Mouse (Mus musculus) left cerebral cortex, postnatal 10 days (tissue): Measurements from ENCODE around the gene Tent4a. TPM values are rescaled to one million over a fixed set of nuclear protein-coding genes. Genes with fewer than 3 reads are reported as not detected.
A peak's percentile ranks its signal among the peaks of the same experiment; 100 is the strongest.

Experiments used
- DNase-seq, 2 experiments: peaks; one replicate each; pipeline ENCODE4 v3.0.0; 2021 to 2022; ENCODE audit warnings: low spot score in 2 of 2, mixed read lengths in 1 of 2; ENCODE audit errors: extremely low spot score in 1 of 2
- intact Hi-C: fragments of 180-260 bp; cut with DNase I; formaldehyde crosslinking; loops from one replicate; pipeline ENCODE4 v1.15.1; 2025
- total RNA-seq, 2 experiments: library from RNA; stranded (reverse); gene quantifications; 2 replicates each; pipeline ENCODE4 v1.2.3; 2021

Gene Tent4a
- total RNA-seq, 2 experiments from 2014 or later: 34.3 to 40.3 TPM

DNA sequence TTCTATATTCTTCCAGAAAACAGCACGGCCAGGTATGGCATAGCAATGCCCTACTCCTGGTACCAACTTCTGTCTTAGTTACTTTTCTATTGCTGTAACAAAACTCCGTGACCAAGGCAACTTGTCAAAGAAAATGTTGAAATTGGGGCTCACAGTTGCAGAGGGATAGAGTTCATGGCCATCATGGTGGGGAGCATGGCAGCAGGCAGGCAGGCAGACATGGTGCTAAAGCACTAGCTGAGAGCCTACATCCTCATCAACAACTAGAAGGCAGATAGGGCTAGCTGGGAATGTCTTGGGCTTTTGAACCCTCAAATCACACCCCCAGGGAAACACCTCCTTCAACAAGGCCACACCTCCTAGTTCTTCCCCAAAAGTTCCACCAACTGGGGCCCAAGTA, 16.4 kb upstream of the Tent4a start:
- no peak for DNase-seq
- intact Hi-C loops: loop anchor here (5.0 kb wide), 2 partner anchors 61 to 106 kb away; partner anchors contain the start of gene Srd5a1

DNA sequence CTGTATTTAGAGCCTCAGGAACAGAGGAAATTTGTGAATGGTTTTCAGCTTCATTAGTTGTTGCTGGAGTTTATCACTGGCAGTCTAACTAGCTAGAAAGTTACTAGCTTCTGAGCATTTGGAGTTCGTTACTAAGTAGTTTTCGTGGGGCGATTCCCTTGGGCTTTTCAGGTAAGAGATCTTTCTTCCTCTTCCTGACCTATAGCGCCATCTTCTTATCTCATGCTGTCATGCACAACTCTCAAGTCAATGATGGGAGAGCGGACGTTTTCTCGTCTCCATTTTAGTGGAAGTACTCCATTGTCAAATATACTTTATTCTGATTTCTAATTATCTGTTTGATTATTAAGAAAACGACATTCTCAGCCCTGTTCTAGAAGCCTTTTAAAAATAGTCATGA, 15.6 kb upstream of the Tent4a start:
- intact Hi-C loops: loop anchor here (5.0 kb wide), 2 partner anchors 62 to 107 kb away; partner anchors contain the start of gene Srd5a1
- DNase-seq: no peak

DNA sequence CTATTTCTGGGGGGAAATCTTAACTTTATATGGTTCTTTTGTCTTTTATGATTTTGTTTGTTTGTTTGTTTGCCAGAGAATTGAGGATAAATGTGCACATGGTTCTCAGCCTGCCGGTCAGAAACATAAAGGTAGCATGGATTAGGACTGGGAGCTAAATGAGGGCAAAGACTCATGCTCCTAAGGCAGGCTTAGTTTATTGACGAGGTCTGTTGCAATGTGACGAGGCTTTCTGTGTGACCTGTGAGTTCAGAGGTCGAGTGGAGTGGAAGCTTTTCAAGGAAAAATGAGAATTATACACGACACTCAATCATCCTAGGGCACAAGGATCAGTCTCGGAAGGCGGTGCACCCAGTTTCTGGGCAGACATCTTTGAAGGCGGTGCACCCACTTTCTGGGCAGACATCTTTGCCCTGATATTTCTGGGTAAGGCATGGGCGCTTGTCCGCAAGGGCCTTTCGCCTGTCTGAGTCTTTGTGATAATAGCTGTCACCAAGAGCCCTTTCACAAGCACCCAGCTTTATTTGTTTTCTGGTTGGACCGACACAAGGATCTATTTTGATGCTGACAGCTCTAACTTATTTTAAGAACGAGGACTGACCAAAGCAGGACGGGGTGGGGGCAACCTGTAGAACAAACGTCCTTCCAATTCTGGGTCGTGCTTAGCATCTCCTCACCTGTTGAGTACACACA, 13.2 kb upstream of the Tent4a start:
- DNase-seq: no peak
- intact Hi-C loops: no loop called here

DNA sequence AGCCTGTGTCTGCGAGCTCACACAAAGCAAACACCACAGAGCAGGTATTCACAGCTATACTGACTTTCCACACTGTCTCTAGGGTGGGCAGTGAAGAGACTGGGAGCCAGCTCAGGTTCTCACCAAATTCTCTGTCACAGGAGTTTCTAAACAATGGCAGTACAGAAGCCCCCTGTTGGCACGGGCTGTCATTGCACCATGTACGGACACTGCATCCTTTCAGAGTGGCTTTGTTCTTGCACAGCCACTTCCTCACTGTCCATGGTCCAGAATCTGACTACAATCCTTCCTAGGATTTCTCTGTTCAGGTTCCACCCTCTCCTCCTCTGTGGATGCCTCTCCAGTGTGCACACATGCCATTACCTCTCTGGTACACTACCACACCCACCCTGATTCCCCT, 10.6 kb upstream of the Tent4a start:
- peak in 1 of 2 experiments; percentile 40 for DNase-seq
- intact Hi-C loops: no loop called here

DNA sequence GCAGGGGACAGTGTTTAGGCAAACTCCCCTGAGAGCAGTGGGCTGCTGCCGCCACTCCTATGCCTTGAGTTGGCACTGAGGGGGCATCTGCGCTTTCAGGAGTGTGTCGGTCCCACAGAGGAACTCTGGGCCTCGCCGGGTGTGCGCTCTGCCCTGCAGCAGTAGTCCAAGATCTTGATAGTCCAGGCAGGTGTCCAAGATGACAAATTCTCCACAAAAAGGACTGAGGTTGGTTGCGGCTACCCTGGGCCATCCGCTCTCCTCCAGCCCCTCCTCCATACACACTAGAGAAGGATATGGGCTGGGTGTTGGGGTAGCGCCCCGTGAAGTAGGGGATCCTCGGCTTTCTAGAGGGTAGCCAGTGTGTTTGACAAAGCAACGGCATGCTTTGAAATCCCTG, 9.2 kb upstream of the Tent4a start:
- DNase-seq: peak in 1 of 2 experiments; percentile 20
- intact Hi-C loops: no loop called here

DNA sequence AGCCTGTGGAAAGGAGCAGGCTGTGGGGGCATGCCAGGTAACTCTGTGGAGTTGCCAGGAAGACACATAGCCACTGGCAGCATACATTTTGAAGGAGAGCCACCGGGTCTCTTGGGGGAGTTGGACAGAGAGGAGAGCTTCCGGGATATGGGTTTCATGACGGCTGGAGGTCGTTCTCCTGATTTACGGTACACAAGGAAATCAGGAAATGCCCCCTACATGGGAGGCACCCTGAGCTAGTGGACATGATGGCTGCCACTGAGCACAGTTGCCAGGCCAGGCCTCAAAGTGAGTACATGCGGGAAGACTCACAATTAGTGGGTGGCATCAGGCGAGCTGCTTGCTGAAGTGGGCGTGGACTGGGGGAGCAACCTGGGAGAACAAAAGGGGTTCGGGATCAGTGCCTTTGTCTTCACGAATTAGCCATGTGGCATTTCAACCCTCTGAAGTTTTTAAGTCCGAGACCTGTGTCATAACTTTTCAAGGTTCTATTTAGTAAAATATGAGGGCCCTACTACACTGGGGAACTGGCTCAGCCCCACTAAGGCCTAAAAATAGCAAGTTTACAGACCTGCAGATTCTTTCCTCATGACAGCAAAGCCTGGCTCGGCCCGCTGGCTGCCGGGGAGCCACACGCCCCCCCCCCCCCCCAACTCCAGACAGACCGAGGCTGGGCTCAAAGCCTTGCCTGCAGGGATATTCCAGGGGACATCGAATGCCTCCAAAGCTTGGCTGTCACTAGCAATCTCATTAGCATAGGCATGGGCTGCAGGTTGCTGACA, 8.3 kb upstream of the Tent4a start:
- DNase-seq: no peak
- intact Hi-C loops: no loop called here

DNA sequence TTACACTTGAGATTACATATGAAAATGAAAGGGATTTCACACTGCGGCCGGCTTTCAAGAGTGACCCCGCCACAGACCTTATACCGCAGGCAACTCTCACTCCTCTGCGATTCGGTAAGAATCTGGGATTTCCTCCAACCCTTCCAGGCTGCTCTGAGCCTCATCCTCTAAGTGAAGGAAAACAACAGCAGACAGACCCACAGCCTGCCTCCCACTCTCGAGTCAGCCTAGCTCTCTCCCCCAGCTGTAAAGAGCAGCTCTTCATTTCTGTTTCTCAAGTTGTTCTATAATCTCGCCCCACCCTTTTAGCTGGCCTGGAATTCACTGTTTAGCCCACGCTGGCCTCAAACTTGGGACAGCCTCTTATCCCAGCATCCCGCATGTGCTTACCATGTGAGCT, 7.4 kb upstream of the Tent4a start:
- intact Hi-C loops: no loop called here
- DNase-seq: peak in 1 of 2 experiments; percentile 31

DNA sequence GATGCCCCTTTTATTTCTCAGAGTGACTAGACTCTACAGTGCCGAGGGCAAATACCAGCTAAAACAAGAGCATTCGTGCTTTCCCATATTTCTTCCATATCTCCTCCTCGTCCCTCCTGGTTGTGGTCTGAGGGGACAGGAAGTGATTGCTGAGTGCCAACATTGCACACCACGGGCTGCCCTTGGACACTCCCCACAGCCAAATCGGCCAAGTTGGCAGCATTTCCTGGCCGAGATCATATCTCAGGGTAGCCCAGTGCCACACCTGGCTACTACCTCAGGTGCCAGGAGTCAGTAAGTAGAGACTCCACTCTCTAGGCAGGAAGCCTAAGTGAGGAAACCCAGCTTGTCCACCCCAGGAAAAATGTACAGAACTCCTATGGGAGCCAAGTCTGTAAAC, 6.8 kb upstream of the Tent4a start:
- DNase-seq: peak in 1 of 2 experiments; percentile 36
- intact Hi-C loops: no loop called here

DNA sequence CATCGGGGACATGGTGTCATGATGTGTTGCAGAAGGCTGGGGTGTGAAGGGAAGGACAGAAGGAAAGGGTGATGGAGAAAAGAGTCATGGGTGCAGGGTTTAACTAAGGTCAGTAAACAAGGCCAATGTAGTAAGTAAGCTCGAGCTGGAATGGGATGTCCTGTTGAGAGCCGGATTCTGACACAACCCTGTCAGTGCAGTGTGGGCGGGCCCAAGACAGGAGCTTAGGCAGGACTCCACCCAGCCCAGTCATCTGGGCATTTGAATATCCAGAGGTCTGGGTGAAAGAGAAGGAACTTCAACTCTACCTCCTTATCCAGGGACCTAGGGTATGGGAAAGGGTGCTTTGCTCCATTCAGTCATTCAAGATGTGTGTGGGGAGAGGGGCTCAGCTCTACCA, 3.9 kb upstream of the Tent4a start:
- peak in 1 of 2 experiments; percentile 64 for DNase-seq
- intact Hi-C loops: no loop called here

DNA sequence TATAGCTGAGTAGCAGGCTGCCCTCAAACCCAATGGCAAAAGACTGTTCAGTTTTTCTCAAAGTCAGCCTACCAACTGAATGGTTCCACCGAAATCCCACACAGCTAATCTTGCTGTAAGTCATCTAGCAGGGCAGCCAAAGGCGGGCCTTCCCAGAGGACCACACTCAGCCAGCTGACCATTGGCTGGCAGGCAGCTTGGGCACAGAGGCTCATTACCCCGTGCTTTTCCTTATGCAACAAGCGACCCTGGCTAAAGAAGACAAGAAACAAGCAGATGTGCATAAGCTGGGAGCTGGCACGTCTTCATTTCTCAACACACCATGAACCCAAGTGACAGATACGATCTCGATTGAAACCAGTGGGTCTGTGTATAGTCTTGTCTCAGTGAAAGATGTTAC, 2.9 kb upstream of the Tent4a start:
- DNase-seq: peak in 1 of 2 experiments; percentile 26
- intact Hi-C loops: no loop called here

DNA sequence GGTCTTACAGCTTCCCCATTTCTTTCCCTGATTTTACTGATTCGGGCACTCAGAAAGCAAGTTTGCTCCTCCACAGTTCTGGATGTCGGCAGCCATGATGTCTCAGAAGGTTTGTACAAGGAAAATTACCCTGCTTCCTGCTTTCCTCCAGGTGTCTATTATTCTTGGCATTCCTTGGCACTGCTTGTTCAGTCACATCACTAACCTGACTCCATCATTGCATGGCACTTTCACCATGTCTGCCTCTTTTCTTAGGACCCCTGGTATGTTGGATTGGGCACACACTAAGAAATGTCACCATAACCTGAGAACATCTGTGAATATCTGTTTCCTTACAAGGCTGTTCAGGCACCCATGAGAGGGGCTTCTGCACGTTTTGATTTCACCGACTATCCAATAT, 1.6 kb upstream of the Tent4a start:
- intact Hi-C loops: no loop called here
- no peak for DNase-seq

DNA sequence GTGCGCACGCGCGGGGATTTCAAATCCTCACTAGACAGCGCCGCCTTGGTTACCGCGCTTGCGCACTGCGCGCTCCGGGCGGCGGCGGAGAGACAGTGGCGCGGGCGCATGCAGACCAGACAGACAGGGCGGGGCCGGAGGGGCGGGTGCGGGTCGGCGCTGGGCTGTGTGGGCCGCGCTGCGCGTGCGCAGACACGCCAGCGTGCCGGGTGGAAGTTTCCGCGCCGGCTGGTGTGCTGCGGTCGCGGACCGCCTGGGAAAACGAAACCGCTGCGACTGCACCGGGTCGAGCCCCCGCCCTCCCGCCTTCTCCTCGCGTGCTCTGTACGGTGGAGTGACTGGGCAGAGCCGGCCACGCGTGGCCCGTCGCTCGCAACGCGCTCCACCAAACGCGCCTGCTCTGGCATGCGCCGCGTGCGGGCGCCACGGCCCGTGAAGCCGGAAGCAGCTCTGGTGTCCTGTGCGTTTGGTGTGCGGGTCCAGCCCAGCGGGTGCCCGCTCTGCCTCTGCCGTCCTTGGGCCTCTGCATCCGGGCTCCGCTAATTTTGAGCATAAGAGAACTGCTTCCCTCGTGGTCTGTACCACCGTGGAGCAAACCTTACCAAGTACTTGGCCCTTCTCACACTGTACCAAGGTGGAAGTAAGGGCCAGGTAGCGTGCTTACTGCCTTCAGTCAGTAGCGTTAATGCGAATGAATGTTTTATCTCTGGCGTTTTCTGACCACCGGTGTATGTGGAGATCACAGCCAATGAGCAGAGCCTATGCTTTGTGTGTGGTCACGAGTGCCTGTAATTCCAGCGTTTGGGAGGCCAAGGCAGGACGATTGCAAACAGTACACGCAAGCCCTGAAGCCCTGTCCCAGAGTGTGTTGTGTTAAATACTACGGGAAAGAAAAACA, 486 bp upstream of the Tent4a start:
- intact Hi-C loops: no loop called here

DNA sequence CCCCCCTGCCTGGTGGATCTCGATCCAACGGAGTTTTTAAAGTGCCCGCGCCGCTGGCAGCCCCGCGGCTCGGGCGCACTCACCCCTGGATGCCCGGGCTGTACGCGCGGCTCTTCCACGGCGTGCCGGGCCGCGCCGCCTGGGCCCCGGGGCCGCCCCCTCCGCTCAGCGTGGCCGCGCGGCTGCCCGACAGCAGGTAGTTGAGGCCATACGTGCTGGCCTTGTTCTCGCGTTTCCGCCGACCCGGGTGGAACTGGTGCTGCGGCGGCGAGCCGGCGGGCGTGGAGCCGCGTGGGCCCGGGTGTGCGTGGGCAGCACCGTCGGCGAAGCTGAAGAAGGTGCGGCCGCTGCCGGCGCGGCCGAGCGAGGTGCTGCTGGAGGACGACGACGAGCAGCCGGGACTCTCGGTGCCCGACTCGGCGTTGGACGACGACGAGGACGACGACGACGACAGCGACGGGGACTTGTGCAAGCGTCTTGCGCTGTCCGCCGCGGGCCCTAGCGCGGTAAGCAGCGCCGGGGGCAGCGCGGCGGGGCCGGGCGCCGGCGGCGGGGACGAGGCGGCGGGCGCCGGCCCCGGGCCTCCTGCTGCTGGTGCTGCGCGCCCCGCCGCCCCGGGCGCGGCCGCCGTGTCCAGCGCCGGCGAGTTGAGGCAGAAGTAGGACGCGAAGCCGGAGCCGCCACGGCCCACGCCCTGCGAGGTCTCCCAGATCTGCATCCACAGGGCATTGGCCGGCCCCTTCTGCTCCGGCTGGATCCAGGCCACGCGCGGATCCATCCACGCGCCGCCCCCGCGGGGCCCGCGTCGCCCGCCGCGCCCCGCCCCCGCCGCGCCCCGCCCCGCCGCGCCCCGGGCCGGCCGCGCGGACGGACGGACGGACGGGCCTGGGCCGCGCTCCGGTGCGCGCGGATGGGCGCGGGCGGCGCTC, 748 bp downstream of the Tent4a start, which contains the start of gene Nsun2:
TSS of gene Nsun2 (plus strand) at position 342 of the 929 bp plus-strand sequence.
- intact Hi-C loops: no loop called here

More for the DNA sequence above, 486 bp upstream of the Tent4a start:
- peak; percentile 97 to 99 for DNase-seq

DNA sequence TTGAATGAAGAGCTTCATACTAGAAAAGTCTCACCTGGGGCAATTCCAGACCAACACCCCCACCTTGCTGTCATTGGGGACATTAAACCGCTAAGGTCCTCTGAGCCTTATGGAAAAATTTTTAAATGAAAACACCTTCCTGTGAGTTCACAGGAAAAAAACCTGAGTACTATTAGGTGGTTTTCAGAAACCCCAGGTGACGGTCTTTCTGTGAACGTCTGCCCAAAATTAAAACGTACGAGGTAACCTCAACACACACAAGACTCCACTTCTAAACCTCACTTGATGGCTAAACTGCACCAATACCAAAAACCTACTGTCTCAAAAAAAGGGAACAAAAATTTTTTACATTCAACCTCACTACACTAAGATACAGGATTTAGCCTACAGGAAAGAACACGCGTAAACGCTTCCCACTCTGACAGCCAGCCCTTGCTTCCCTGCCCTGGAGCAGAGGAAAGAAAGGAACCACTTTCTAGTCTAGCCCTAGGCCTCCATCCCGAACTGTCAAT, 1.5 kb downstream of the Tent4a start:
- no peak for DNase-seq
- intact Hi-C loops: no loop called here

More for the DNA sequence above, 748 bp downstream of the Tent4a start, which contains the start of gene Nsun2:
- DNase-seq: peak in 1 of 2 experiments; percentile 81

DNA sequence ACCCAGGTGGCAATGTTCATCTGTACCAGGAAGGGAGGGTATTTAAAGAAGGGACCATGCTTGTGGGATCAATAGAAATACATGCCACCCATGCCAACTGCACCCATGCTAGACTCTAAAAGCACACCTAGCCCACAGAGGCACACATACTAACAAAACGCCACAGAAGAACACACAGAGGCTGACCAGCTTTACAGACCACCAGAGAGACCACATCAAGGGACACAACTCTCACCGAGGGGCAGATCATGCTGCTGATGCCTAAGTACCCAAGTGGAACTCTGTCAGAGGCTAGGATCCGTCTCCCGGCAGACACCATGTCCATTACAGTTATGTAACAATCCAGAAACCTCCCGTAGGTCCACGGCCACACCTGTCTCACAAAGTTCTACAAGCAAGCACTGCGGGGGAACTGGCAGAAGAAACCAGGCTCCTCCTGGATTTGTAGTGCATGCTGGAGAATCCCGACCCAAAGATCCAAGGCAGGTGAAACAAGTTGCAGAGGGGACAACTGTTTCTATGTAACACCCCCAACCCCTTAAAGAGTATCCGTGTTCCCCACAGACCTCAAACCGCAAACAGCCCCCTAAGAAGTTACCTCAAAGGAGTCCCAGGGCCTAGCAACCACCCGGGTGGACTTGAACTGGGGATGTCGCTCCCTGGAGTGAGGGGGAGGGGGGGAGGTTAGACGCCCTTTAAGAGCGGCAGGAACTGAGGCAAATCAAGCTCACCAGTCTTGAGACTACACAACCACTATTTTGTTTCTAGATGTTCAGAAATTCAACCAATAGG, 2.1 kb downstream of the Tent4a start:
- intact Hi-C loops: no loop called here
- DNase-seq: no peak

DNA sequence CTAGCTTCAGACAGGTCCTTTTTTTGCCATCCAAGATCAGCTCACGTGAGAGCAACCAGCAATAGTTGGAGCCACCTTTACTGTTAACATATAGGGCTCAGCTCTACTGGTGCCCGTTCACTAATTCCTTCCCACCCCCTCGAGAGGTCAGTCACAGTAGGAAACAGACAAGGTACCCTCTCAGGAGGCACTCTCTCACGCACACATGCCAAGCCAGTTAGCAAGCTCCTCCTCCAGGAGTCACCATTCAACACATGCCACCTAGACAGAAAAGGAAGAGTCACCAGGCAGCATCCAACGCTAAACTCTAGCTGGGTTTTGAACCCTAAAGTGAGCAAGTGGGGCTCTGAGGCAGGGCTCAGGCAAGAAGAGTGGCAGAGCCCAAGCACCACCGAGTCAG, 3.0 kb downstream of the Tent4a start:
- no peak for DNase-seq
- intact Hi-C loops: no loop called here

DNA sequence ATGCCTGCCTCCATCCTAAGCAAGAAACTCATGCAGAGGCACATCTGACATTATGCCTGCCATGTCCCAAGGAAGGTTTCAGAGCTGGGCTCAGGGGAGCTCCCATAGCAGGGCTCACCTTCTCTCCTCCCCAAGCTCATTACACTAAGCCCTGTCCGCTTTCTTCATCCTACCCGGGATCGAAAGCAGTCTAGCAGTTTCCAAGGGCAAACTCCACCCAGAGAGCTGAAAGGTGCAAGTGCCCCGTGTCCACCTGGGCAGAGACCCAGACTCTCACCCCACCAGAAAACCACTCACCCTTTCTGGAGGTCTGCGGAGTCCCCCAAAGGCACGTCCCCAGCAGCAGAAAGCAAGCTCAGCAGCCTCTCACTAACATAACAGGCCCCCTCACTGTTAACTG, 3.5 kb downstream of the Tent4a start:
- intact Hi-C loops: no loop called here
- DNase-seq: no peak
